Mouse (Mus musculus) lung, postnatal 0 days (tissue): ENCODE measurements around the gene Mars.

ENCODE experiments used
- CTCF ChIP-seq: IDR thresholded peaks from 2 replicates; pipeline ENCODE4 v1.5.1; 2016; ENCODE audit warnings: antibody characterized with exemption, mild to moderate bottlenecking
- EP300 ChIP-seq: IDR thresholded peaks from 2 replicates; pipeline ENCODE4 v1.6.1; 2016; ENCODE audit warnings: antibody characterized with exemption, mild to moderate bottlenecking, control low read depth

DNA sequence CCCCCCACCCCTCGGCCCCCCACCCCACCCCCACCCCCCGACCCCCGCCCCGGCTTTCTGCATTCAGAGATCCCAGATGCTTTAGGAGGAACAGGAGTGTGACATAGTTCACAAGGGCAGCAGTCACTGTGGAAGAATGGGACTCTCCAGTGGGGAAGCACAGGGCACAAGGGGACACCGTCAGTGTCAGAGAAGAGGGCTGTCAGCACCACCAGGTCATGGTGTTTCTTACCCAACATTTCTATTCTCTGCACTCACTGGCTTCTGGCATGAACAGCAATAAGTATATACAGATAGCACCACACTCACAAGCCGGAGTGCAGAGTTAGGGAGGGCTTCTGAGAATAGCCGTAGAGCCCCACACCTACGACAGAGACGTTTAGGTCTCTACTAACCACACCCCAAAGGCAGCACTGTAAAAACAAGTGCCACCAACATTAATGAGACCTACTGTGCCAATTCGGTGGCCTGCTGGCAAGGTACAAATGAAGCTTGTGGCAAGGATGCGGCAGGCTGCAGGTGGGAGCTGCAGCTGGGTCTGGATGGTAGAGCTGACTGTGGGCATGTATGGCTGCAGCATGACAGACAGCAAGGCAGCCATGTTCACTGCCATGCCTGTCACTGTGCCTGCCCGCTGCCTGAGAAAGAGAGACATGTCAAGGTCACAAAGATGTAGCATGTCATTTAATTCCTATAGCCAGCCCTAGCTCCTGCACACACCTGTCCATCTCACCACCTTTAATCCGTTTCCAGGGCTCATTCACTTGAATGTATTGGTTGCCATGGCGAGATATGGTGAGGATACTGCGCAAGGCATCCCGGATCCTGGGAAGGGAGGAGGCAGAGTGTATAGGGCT is 14.3 kb downstream of the Mars start:
- TF ChIP-seq CTCF (no peak), EP300 (no peak)
